Mouse (Mus musculus) C2C12 (cell line): Measurements from ENCODE around the gene Bhmt.

Source experiments
- CEBPB ChIP-seq: IDR thresholded peaks from one replicate; pipeline ENCODE4 v1.6.1; 2011; ENCODE audit warnings: low read depth, mild to moderate bottlenecking, control low read depth, moderate library complexity
- CTCF ChIP-seq: IDR thresholded peaks from one replicate; pipeline ENCODE4 v1.5.1; 2011; ENCODE audit not compliant: control insufficient read depth, insufficient read depth, insufficient read length
- FOSL1 ChIP-seq: IDR thresholded peaks from one replicate; pipeline ENCODE4 v1.8.0; 2011; ENCODE audit warnings: mild to moderate bottlenecking, low read length; ENCODE audit not compliant: poor library complexity, insufficient read depth, severe bottlenecking
- MAX ChIP-seq: IDR thresholded peaks from one replicate; pipeline ENCODE4 v1.6.1; 2011; ENCODE audit warnings: mild to moderate bottlenecking, control low read depth
- MYOD1 ChIP-seq: IDR thresholded peaks from one replicate; pipeline ENCODE4 v1.6.1; 2011; ENCODE audit warnings: low read depth; ENCODE audit not compliant: control insufficient read depth, insufficient read length
- MYOG ChIP-seq: IDR thresholded peaks from one replicate; pipeline ENCODE4 v1.6.1; 2011; ENCODE audit not compliant: control insufficient read depth, insufficient read length; ENCODE audit errors: extremely low read depth
- USF1 ChIP-seq: IDR thresholded peaks from one replicate; pipeline ENCODE4 v1.6.1; 2011; ENCODE audit warnings: low read depth, mild to moderate bottlenecking, control low read depth, moderate library complexity

- TF ChIP-seq CTCF, result no peak
- no peak for TF ChIP-seq USF1
- TF ChIP-seq FOSL1, result no peak
- no peak for TF ChIP-seq CEBPB
- no peak for TF ChIP-seq MAX
- no peak for TF ChIP-seq MYOD1
- TF ChIP-seq MYOG, result no peak
Observed at GRCm38 (mm10) chr13:93657941-93658340, 20.2 kb upstream of the Bhmt start.
